Mouse (Mus musculus) left cerebral cortex, adult 11 months (tissue): Measurements from ENCODE around the gene Smagp.

Experiments
- DNase-seq: peaks from one replicate; pipeline ENCODE4 v3.0.0; 2022; ENCODE audit warnings: low spot score

Gene Smagp

GRCm38 (mm10) chr15:100636700-100637501 is at the start of gene Smagp:
TSS of gene Smagp (minus strand) at chr15:100636940.
- no peak for DNase-seq

DNA sequence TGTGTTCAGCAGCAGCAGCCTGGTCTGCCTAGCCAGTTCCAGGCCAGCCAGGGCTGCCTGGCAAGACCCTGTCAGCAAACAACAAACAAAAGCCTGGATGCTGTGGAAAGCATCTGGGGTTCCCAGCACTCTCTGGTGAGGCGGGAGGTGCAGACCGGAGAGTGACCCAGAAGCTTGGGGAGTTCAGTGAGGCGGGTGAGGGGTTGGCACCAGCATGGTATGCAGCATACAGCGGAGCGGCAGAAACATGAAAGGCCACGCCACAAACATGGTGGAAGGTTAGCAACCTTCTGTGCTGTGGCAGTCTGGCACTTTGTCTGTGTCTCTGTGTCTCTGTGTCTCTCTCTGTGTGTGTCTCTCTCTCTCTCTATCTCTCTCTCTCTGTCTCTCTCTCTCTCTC is 49.7 kb upstream of the Smagp start:
- DNase-seq, result no peak

GRCm38 (mm10) chr15:100685849-100686248 is 49.1 kb upstream of the Smagp start:
- DNase-seq, result no peak

DNA sequence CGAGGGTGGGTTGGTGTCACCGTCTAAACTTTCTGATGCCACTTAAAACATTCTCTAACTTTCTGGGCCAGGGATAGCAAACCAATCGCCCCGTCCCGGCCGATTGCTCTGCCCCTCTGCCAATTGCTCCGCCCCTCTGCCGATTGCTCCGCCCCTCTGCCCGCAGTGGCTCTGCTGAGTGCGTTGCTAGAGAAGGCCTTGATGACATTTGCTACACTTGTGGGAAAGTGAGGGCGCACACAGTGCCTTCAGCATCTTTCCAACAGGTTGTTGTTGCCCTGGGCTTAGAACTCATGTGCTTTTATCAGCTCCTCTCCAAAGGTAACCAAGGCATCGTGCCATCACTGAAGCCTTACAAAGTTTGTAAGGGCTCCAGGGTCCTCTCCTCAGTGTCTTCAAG is 48.5 kb upstream of the Smagp start:
- DNase-seq, result no peak

GRCm38 (mm10) chr15:100684450-100684849 is 47.7 kb upstream of the Smagp start:
- no peak for DNase-seq

DNA sequence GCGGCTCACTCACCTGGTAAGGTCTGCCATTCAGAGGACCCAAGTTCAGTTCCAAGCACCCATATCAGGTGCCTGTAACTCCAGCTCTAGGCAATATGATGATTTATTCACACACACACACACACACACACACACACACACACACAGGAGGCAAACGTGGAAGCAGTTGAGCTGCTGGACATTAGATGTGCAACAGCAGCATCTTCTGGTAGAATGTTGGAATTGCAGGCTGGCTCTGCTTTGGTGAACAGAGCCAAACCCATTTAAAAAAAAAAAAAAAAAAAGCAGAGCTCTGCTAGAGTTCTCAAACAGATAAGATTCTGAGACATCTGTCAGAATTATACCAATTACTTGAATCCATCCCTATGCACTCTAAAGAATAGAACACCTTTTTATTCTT is 46.3 kb upstream of the Smagp start:
- DNase-seq, result peak; percentile 69

DNA sequence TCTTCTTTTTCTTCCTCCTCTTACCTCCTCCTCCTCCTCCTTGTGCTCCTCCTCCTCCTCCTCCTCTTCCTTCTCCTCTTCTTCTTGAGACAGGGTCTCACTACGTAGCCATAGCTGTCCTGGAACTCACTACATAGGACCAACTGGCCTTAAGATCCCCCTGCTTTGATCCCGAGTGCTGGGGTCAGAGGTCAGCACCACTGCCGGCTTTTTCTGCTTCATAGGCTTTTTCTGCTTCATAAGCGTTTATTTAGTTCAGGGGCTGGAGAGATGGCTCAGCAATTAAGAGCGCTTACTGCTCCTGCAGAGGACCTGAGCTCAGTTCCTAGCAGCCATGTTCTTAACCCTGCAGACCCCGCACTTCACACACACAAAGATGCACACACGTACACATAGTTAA is 45.0 kb upstream of the Smagp start:
- no peak for DNase-seq

GRCm38 (mm10) chr15:100680381-100680780 is 43.6 kb upstream of the Smagp start:
- DNase-seq, result no peak

DNA sequence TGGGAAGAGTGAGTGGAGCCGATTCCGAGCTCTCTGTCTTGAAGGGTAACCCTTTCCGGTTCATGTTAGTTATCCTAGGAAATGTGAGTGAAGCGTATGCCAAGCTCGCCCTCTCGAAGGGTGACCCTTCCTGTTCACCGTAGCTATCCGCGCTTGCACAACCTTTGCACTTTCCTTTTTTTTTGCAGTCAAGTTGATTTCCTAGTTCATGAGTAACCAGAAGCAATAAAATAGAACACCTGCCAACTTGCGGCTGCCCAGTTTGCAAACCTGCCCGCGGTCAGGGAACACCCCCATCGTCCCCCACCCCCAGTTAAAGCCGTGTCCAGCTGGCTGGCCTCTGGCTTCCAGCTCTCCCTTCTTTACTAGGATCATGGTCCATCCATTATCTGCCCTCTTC is 42.3 kb upstream of the Smagp start:
- no peak for DNase-seq

- no peak for DNase-seq
These were observed 41.8 kb upstream of the Smagp start for GRCm38 (mm10) chr15:100678581-100678980.

- no peak for DNase-seq
These were observed 40.9 kb upstream of the Smagp start for GRCm38 (mm10) chr15:100677675-100678074.

DNA sequence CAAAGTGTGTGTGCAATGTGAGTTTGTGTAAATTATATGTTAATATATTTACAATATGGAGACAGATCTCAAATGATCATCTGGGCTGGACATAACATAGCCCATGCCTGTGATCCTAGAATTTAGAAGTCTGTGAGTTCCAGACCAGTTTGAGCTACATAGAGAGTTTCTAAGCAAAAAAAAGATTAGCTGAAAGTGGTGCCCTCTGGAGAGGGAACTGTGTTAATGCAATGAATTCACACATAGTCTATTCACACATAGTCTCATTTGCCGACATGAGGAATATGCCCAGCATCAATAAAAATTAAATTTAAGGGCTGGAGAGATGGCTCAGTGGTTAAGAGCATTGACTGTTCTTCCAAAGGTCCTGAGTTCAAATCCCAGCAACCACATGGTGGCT is 39.8 kb upstream of the Smagp start:
- DNase-seq, result no peak

DNA sequence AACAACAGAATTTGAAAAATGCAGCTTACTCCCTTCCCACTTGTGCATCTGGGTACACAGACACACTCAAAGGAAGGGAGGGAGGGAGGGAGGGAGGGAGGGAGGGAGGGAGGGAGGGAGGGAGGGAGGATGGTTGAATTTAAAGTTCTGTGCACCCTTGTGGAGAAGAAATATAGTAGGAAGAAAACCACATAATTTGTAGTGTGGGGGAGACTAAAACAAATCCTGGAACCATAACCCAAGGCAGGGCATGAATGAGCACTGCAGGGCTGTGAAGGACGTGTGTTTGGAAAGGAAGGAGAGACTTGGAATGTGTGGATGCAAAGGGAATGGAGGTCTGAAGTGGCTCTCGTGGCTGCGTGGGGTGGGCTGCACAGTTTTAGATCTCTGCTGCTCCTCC is 38.7 kb upstream of the Smagp start:
- no peak for DNase-seq

GRCm38 (mm10) chr15:100674566-100674965 is 37.8 kb upstream of the Smagp start:
- no peak for DNase-seq

- peak; percentile 15 for DNase-seq
These were observed 37.0 kb upstream of the Smagp start for GRCm38 (mm10) chr15:100673585-100674391.

DNA sequence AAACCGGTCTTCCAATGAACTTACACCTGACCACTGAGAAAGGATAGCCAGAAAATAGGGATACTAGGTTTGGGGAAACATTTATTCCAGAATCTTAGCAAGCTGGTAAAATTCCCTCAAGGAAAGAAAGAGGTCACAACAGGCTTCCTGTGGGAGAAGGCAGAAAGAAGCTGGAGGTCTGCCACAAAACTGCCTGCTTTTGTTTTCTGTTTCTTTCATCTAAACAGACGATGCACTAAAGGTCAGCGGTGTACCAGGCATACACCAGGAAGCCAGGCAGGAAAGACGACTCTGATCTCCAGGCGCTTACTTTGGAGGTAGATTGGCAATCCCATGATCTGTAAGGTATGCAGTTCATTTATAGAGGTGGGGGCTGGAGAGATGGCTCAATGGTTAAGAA is 34.1 kb upstream of the Smagp start:
- no peak for DNase-seq

GRCm38 (mm10) chr15:100670004-100670403 is 33.3 kb upstream of the Smagp start:
- DNase-seq, result no peak

DNA sequence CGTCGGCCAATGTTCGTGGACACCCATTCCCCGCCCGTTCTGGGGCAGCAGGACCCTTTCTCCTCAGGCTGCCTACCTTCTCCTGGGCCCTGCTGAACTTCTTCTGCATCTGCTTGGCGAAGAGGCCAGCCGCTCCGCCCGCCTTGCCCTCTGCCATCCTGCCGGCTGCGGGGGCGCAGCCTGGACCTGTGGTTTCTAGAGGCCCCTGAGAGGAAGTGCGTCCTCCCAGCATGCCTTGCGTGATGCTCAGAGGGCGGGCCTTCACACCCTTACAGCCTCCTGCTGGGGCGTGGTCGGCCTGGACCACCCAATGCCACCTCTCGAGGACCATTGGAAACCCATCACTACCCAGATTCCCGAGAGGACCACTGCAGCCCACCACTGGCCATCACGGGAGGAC is 32.6 kb upstream of the Smagp start, which contains the start of gene Bin2:
Gene Bin2, minus strand, starts transcription at position 217 of the 400 bp plus-strand sequence.
- DNase-seq, result no peak

DNA sequence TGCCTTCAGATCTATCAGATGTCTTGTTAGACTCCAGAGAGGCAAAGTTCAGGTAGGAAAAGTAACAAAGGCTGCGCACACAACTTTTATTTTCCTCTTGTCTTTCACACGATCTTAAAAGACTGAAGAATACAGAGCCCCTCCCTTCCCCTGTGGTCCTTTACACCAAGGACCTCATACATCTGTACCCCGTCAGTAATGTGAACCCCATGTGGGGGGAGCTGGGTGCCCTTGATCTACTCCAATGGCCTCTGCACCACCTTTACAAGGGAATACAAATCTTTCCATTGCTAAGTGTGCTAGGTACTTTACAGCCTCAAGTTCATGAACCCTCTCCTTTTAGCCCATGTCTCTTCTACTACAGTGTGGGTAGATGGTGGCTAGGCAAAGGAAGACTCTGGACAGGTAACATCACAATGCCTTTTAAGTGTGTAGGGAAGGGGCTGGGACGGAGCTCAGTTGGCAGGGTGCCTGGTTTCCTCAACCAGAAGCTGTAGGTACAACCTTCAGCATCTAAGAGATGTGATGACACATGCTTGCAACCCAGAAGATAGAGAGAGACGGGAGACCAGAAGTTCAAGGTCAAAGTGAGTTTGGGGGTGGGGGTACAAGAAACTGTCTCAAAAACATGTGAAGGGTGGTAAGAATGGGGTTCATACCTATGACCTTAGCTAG is 31.3 kb upstream of the Smagp start:
- no peak for DNase-seq

GRCm38 (mm10) chr15:100667420-100667819 is 30.7 kb upstream of the Smagp start:
- no peak for DNase-seq

- no peak for DNase-seq
These were observed 30.1 kb upstream of the Smagp start for GRCm38 (mm10) chr15:100666851-100667250.

DNA sequence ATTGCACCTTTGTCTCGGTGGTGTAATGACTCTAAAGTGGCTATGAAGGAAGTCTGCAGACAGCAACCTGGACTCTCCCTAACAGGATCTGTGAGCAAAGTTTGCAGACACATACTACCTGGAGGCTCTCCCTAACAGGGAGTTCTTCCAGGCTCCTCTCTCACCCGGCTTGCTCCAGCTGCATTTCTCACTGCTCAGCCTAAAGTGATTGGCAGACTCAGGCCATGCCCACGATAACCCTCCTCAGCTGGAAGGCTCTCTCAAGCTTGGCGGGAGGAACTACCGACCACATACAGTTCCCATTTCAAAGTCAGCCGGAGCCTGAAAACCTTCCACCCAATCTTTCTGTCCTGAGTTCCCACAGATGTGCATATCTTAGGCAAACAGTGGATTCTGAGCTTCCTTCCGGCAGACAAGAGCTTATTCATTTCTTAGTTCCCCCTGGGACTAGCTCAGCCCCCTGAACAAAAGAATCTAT is 29.5 kb upstream of the Smagp start:
- DNase-seq, result no peak
